Mouse (Mus musculus): ENCODE results near the gene Stx3. TPM values are rescaled to one million over a fixed set of nuclear protein-coding genes. Genes with fewer than 3 reads are reported as not detected.

The Stx3 gene
- polyA plus RNA-seq, 1 experiment from 2014 or later, result 23.1 TPM

- no peaks in the 10 kb centered on the region for H3K27me3 ChIP-seq (ENCODE audit: control insufficient read depth, insufficient read depth, low read length)
- H3K27ac ChIP-seq (ENCODE audit: low read depth, low read length), result peak overlapping the region; percentile 79
- 0 out of 2 replicates have a peak overlapping the region, but pooled peaks have one; percentile 3 for H3K9ac ChIP-seq (ENCODE audit: low read length)
- H3K4me3 ChIP-seq (ENCODE audit: low read depth, low read length), result no peak overlapping the region
- H3K4me2 ChIP-seq, result peak overlapping the region; percentile 22; the same call in 1 of the 2 replicates
- WGBS, result 22% methylated on average over 5 of the region's 5 CpGs
- no peaks in the 10 kb centered on the region for H3K36me3 ChIP-seq (ENCODE audit: control insufficient read depth, insufficient read depth, low read length)
- H3K9me3 ChIP-seq (ENCODE audit: control insufficient read depth, low read length), result no peaks in the 10 kb centered on the region
- H3K4me1 ChIP-seq (ENCODE audit: control insufficient read depth, insufficient read depth, low read length), result peaks cover 36% of the 10 kb centered on the region
- ATAC-seq (ENCODE audit: low FRiP score) (peak; percentile 94), DNase-seq (ENCODE audit: low spot score, missing footprints) (peak; percentile 94)
Measured at GRCm38 (mm10) chr19:11811688-11812365, 7.4 kb downstream of the Stx3 start.

DNA sequence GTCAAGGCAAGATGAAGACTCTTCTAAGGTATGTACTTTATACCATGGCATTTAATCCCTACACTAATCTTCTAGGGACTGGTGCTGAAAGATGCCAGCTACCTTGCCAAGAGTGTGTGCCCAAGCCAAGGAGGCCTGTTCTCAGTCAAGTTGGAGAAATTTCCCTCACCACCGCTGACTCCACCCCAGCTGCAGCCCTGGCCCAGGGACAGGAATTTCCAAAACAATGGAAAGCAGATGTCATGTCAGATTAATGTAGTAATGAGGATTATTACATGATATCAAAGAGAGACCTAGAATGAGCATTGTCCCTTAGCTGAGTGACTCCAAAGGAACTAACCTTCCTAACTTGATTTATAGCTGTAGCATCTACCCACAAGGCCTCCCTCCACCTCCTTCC is 8.3 kb downstream of the Stx3 start:
- no peak overlapping the region; the same call in 1 of the 2 replicates for H3K27ac ChIP-seq (ENCODE audit: low read depth, low read length)
- H3K4me1 ChIP-seq (ENCODE audit: control insufficient read depth, insufficient read depth, low read length), result peaks cover 36% of the 10 kb centered on the region

GRCm38 (mm10) chr19:11810003-11810758 is 9.0 kb downstream of the Stx3 start:
- Histone ChIP-seq H3K27ac (ENCODE audit: low read depth, low read length) (no peak overlapping the region), H3K4me3 (ENCODE audit: low read depth, low read length) (no peak overlapping the region), H3K9ac (ENCODE audit: low read length) (no peak overlapping the region), H3K36me3 (ENCODE audit: control insufficient read depth, insufficient read depth, low read length) (no peaks in the 10 kb centered on the region), H3K4me2 (no peak overlapping the region), H3K4me1 (ENCODE audit: control insufficient read depth, insufficient read depth, low read length) (peaks cover 36% of the 10 kb centered on the region), H3K27me3 (ENCODE audit: control insufficient read depth, insufficient read depth, low read length) (no peaks in the 10 kb centered on the region), H3K9me3 (ENCODE audit: control insufficient read depth, low read length) (no peaks in the 10 kb centered on the region)
- DNase-seq (ENCODE audit: low spot score, missing footprints) (peak; percentile 84), ATAC-seq (ENCODE audit: low FRiP score) (no peak)
- 85% methylated on average over 5 of the region's 5 CpGs for WGBS

More for the DNA sequence above, 8.3 kb downstream of the Stx3 start:
- Histone ChIP-seq H3K27me3 (ENCODE audit: control insufficient read depth, insufficient read depth, low read length) (no peaks in the 10 kb centered on the region), H3K9me3 (ENCODE audit: control insufficient read depth, low read length) (no peaks in the 10 kb centered on the region), H3K4me2 (no peak overlapping the region), H3K9ac (ENCODE audit: low read length) (no peak overlapping the region), H3K36me3 (ENCODE audit: control insufficient read depth, insufficient read depth, low read length) (no peaks in the 10 kb centered on the region), H3K4me3 (ENCODE audit: low read depth, low read length) (no peak overlapping the region)
- WGBS, result 83% methylated on average over 1 of the region's 1 CpGs
- DNase-seq (ENCODE audit: low spot score, missing footprints) (no peak), ATAC-seq (ENCODE audit: low FRiP score) (no peak)

DNA sequence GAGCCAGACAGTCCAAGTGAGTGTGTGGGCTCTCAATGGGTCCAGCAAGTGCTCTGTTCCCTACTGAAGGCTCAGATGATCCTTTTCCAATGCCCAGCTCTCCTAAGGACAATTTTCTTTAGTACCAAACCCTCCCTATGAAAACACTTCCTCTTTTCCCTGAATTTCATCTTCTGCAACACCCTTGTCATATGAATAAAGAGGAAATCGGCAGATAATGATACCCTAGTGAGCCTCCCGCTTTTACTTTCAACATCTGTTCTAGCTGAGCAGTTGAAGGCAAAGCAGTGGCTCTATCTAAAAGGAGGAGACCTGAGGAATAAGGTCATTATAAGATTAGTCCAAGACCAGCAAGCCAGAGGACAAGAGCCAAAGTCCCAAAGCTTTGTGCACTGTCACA is 10.8 kb downstream of the Stx3 start:
- Histone ChIP-seq H3K4me2 (no peak overlapping the region), H3K9ac (ENCODE audit: low read length) (no peak overlapping the region), H3K36me3 (ENCODE audit: control insufficient read depth, insufficient read depth, low read length) (no peaks in the 10 kb centered on the region), H3K9me3 (ENCODE audit: control insufficient read depth, low read length) (no peaks in the 10 kb centered on the region), H3K27me3 (ENCODE audit: control insufficient read depth, insufficient read depth, low read length) (no peaks in the 10 kb centered on the region), H3K27ac (ENCODE audit: low read depth, low read length) (no peak overlapping the region), H3K4me3 (ENCODE audit: low read depth, low read length) (no peak overlapping the region), H3K4me1 (ENCODE audit: control insufficient read depth, insufficient read depth, low read length) (peaks cover 24% of the 10 kb centered on the region)
- ATAC-seq (ENCODE audit: low FRiP score), result no peak
- no peak for DNase-seq (ENCODE audit: low spot score, missing footprints)
- 89% methylated on average over 2 of the region's 2 CpGs for WGBS

- H3K27ac ChIP-seq (ENCODE audit: low read depth, low read length), result no peak overlapping the region
- no peak overlapping the region for H3K9ac ChIP-seq (ENCODE audit: low read length)
- no peak overlapping the region for H3K4me2 ChIP-seq
- H3K36me3 ChIP-seq (ENCODE audit: control insufficient read depth, insufficient read depth, low read length), result no peaks in the 10 kb centered on the region
- ATAC-seq (ENCODE audit: low FRiP score) (no peak), DNase-seq (ENCODE audit: low spot score, missing footprints) (no peak)
- no peaks in the 10 kb centered on the region for H3K27me3 ChIP-seq (ENCODE audit: control insufficient read depth, insufficient read depth, low read length)
- H3K4me1 ChIP-seq (ENCODE audit: control insufficient read depth, insufficient read depth, low read length), result peaks cover 18% of the 10 kb centered on the region
- no peaks in the 10 kb centered on the region for H3K9me3 ChIP-seq (ENCODE audit: control insufficient read depth, low read length)
- WGBS, result 35% methylated on average over 6 of the region's 6 CpGs
- no peak overlapping the region for H3K4me3 ChIP-seq (ENCODE audit: low read depth, low read length)
Measured at GRCm38 (mm10) chr19:11807822-11808221, 11.4 kb downstream of the Stx3 start.

DNA sequence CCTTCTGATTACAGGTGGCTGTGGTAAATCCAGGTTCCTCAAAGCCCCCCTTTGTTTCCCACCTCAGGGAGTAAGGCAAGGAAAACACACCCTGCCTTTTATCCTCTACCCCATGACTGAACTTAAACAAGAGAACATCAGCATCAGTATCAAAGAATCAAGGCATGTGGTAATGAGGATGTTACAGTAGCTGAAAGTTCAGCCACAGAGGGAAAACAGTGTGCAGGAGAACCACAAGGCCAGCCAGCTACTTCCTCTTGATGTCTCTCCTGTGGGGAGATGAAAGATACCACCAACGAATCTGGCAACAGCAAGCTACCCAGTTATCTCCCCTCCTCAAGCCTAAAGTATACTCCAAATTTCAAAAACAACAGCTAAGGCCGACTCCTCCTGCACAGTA is 12.0 kb downstream of the Stx3 start:
- ATAC-seq (ENCODE audit: low FRiP score) (no peak), DNase-seq (ENCODE audit: low spot score, missing footprints) (no peak)
- Histone ChIP-seq H3K9me3 (ENCODE audit: control insufficient read depth, low read length) (no peaks in the 10 kb centered on the region), H3K36me3 (ENCODE audit: control insufficient read depth, insufficient read depth, low read length) (no peaks in the 10 kb centered on the region), H3K9ac (ENCODE audit: low read length) (no peak overlapping the region), H3K27ac (ENCODE audit: low read depth, low read length) (no peak overlapping the region), H3K4me1 (ENCODE audit: control insufficient read depth, insufficient read depth, low read length) (peaks cover 12% of the 10 kb centered on the region), H3K4me2 (no peak overlapping the region), H3K4me3 (ENCODE audit: low read depth, low read length) (no peak overlapping the region), H3K27me3 (ENCODE audit: control insufficient read depth, insufficient read depth, low read length) (no peaks in the 10 kb centered on the region)
- 71% methylated on average over 2 of the region's 2 CpGs for WGBS

DNA sequence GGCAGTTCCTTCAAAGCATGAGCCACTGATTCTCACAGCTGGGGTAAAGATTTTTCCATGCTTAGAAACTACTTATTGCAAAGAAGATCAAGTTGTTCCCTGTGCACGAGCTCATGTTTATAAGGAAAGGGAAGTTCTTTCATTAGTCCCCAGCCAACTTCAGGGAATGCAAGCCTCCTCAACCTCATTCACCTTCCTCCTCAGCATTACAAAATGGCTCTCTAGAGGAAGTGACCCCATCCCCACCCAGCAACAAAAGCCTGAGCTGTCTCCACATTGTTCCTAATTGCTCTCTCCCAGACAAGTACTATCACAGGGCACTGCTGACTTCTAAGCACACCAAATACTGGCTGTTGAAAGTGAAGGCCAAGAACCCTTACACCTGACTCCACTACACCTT is 14.8 kb downstream of the Stx3 start:
- H3K4me2 ChIP-seq, result no peak overlapping the region
- H3K27ac ChIP-seq (ENCODE audit: low read depth, low read length), result no peak overlapping the region
- H3K4me3 ChIP-seq (ENCODE audit: low read depth, low read length), result no peak overlapping the region
- DNase-seq (ENCODE audit: low spot score, missing footprints), result no peak
- H3K9me3 ChIP-seq (ENCODE audit: control insufficient read depth, low read length), result no peaks in the 10 kb centered on the region
- 71% methylated on average over 1 of the region's 1 CpGs for WGBS
- no peaks in the 10 kb centered on the region for H3K27me3 ChIP-seq (ENCODE audit: control insufficient read depth, insufficient read depth, low read length)
- H3K36me3 ChIP-seq (ENCODE audit: control insufficient read depth, insufficient read depth, low read length), result no peaks in the 10 kb centered on the region
- H3K4me1 ChIP-seq (ENCODE audit: control insufficient read depth, insufficient read depth, low read length), result no peaks in the 10 kb centered on the region
- ATAC-seq (ENCODE audit: low FRiP score), result no peak
- no peak overlapping the region for H3K9ac ChIP-seq (ENCODE audit: low read length)

GRCm38 (mm10) chr19:11800531-11801315 is 18.5 kb downstream of the Stx3 start:
- H3K4me2 ChIP-seq, result no peak overlapping the region
- H3K4me1 ChIP-seq (ENCODE audit: control insufficient read depth, insufficient read depth, low read length), result no peaks in the 10 kb centered on the region
- WGBS, result 80% methylated on average over 8 of the region's 8 CpGs
- ATAC-seq (ENCODE audit: low FRiP score), result no peak
- no peaks in the 10 kb centered on the region for H3K9me3 ChIP-seq (ENCODE audit: control insufficient read depth, low read length)
- H3K27me3 ChIP-seq (ENCODE audit: control insufficient read depth, insufficient read depth, low read length), result no peaks in the 10 kb centered on the region
- H3K9ac ChIP-seq (ENCODE audit: low read length), result no peak overlapping the region
- peak; percentile 85 for DNase-seq (ENCODE audit: low spot score, missing footprints)
- H3K27ac ChIP-seq (ENCODE audit: low read depth, low read length), result no peak overlapping the region
- no peaks in the 10 kb centered on the region for H3K36me3 ChIP-seq (ENCODE audit: control insufficient read depth, insufficient read depth, low read length)
- no peak overlapping the region for H3K4me3 ChIP-seq (ENCODE audit: low read depth, low read length)

- ATAC-seq (ENCODE audit: low FRiP score) (no peak), DNase-seq (ENCODE audit: low spot score, missing footprints) (no peak)
- Histone ChIP-seq H3K4me1 (ENCODE audit: control insufficient read depth, insufficient read depth, low read length) (no peaks in the 10 kb centered on the region), H3K36me3 (ENCODE audit: control insufficient read depth, insufficient read depth, low read length) (no peaks in the 10 kb centered on the region), H3K4me3 (ENCODE audit: low read depth, low read length) (no peak overlapping the region), H3K9me3 (ENCODE audit: control insufficient read depth, low read length) (no peaks in the 10 kb centered on the region), H3K4me2 (no peak overlapping the region), H3K9ac (ENCODE audit: low read length) (no peak overlapping the region), H3K27ac (ENCODE audit: low read depth, low read length) (no peak overlapping the region), H3K27me3 (ENCODE audit: control insufficient read depth, insufficient read depth, low read length) (no peaks in the 10 kb centered on the region)
- WGBS, result 88% methylated on average over 6 of the region's 6 CpGs
Measured at GRCm38 (mm10) chr19:11794447-11794846, 24.8 kb downstream of the Stx3 start.
